Mouse (Mus musculus) retina, postnatal 7 days (tissue): ENCODE data around the gene Olfr323.

Experiments used
- DNase-seq: peaks from one replicate; pipeline ENCODE4 v3.0.0-alpha.2; 2012; ENCODE audit warnings: low read depth, low spot score

Gene Olfr323

GRCm38 (mm10) chr11:58630401-58630800, at the start of gene Olfr323:
Gene Olfr323 (minus strand): TSS chr11:58630501.
- DNase-seq = no peak

- DNase-seq = no peak
Observed at GRCm38 (mm10) chr11:58671825-58672224, 41.5 kb upstream of the Olfr323 start.

DNA sequence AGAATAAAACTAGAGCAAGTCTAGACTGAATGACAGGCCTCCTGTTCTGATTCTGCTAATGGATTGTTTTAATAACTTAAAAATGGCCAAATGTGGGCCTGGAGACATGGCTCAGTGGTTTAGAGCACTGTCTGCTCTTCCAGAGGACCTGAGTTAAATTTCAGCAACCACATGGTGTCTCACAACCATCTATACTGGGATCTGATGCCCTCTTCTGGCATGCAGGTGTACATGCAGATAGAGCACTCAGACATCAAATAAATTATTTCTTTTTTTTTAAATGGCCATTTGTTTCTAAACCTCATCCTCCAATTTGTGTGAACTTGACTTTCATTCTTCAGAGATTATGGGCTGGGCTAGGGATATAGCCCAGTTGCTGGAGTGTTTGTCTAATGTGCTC, 39.0 kb upstream of the Olfr323 start:
- no peak for DNase-seq

- no peak for DNase-seq
Observed at GRCm38 (mm10) chr11:58658596-58658995, 28.3 kb upstream of the Olfr323 start, which contains the start of gene Olfr322. Gene Olfr322 (plus strand): TSS chr11:58658782.

GRCm38 (mm10) chr11:58655151-58655550, 24.9 kb upstream of the Olfr323 start:
- no peak for DNase-seq

DNA sequence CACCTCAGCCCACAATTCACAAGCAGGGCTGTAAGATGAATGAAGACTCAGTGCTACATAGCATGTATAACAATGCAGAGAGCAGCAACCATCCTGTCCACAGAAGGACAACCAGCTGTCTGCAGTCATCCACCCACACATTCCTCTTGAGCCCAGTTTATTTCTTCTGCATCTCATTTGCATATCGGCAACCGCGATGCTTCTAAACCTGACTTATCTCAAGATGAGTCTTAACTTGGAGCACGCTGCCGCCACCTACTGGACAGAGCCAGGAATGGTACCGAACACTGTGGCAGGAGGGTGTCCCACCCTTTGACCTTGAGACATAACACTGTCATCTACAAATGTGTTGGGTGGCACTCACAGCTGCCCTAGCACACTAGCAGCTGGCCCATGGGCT, 13.0 kb upstream of the Olfr323 start:
- DNase-seq = no peak

DNA sequence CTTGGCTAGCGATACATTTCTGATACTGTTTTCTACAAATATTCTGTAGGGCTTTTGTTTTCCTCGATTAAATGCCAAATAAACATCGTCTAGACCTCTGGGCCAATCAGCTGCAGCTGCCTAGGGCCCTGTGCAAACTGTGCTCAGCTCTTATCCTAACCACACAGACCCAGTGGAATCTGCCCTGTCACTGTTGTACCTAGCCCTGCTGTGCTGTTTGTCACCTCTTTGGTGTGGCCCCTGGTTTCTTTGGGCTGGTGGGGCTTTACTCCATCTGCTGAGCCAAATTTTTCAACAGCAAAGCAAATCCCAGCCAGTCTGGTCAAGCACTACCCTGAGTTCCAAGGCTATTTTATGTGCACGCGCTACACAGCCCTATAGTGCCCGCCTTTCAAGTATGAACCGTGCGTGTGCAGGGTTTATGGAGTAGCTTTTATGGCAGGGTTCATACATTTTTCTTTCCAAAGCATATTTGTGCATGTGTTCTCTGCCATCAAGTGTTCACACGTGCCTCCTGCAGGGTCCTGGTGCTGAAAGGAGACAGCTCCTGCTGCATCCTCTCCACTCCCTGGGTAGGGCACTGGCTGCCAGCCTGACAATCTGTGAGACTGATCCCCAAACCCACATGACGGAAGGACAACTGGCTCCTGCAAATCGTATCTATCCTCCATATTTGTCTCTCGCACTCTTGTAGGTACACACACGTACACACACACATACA, 11.5 kb upstream of the Olfr323 start:
- no peak for DNase-seq

- no peak for DNase-seq
Observed at GRCm38 (mm10) chr11:58641057-58641456, 10.8 kb upstream of the Olfr323 start.

- no peak for DNase-seq
Observed at GRCm38 (mm10) chr11:58640272-58640867, 10.1 kb upstream of the Olfr323 start, which contains the start of gene Trim58. Gene Trim58 (plus strand): TSS chr11:58640465.

GRCm38 (mm10) chr11:58638176-58638701, 7.9 kb upstream of the Olfr323 start:
- DNase-seq = no peak

GRCm38 (mm10) chr11:58636376-58636977, 6.2 kb upstream of the Olfr323 start:
- DNase-seq = peak; percentile 28

GRCm38 (mm10) chr11:58634878-58635277, 4.6 kb upstream of the Olfr323 start:
- no peak for DNase-seq

DNA sequence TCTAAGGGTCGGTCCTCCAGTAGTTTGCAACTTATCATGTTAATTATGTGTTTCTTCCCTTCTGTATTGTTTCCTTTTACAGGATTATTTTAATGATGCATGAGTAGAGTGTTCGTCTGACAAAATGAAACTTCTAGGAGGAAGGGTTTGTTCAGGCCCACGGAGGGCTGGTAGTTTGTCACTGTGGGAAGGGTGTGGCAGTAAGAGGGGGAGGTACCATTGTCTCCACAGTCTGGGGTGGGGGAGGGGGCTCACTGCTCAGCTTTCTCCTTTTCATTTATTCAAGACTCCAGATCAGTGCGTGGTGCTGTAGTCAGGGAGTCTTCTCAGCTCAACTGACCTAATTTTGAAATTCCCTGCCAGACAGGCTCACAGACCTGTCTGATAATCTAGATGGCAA, 4.2 kb downstream of the Olfr323 start:
- DNase-seq = no peak

GRCm38 (mm10) chr11:58618793-58619192, 11.5 kb downstream of the Olfr323 start:
- DNase-seq = no peak

GRCm38 (mm10) chr11:58618369-58618768, 11.9 kb downstream of the Olfr323 start:
- no peak for DNase-seq

GRCm38 (mm10) chr11:58615975-58616374, 14.3 kb downstream of the Olfr323 start, which contains the start of gene 2210407C18Rik:
Gene 2210407C18Rik (minus strand): TSS chr11:58616075.
- DNase-seq = no peak

- DNase-seq = no peak
Observed at GRCm38 (mm10) chr11:58614526-58614925, 15.8 kb downstream of the Olfr323 start.

GRCm38 (mm10) chr11:58613359-58613758, 16.9 kb downstream of the Olfr323 start:
- no peak for DNase-seq

DNA sequence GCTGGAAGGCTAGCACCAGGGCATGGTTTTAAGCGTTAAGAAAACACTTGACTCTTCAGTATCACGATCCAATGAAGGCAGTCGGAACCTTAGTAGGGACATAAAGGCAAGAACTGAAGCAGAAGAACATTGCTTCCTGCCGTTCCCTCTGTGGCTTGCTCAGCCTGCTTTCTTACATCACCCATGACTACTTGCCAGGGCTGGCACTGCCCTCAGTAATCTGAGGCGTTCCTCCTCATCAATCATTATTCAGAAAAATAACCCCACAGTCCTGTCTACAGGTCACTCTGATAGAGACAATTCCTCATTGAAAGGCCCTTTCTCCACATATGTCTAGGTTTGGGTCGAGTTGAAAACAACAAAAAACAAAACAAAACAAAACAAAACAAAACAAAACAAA, 23.3 kb downstream of the Olfr323 start:
- no peak for DNase-seq

DNA sequence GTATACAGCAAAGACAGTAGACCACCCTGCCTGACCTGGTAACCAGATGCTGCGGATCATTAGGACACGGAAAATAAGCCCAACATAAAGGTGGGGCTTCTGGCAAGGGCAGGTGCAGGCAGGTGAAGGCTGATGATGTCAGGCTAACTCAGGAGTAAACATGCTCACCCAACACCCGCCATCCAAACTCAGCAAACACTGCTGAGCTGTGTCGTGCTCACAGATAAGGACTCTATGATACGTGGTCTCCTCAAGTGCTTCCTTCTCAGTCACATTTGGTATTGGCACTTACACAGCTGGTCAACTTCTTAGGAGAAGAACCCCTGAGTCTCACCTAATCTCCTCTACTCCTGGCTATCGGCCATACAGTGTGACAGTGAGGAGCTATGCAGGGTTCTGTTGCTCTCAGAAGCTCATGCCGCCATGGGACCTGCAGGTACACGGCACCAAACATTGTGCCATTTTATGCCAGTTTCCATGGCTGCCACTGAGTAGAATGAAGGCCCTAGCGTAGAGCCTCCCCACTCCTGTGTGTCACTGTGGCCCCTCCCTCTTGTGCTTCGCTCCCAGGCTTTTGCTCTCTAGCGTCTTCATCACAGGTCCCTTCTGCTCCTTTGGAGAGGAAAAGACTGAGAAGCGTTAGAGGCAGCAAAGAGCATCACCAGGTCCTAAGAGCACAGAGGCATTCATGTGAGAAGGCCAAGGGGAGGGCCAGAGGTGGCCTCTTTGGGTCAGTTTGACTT, 24.0 kb downstream of the Olfr323 start:
- DNase-seq = no peak

DNA sequence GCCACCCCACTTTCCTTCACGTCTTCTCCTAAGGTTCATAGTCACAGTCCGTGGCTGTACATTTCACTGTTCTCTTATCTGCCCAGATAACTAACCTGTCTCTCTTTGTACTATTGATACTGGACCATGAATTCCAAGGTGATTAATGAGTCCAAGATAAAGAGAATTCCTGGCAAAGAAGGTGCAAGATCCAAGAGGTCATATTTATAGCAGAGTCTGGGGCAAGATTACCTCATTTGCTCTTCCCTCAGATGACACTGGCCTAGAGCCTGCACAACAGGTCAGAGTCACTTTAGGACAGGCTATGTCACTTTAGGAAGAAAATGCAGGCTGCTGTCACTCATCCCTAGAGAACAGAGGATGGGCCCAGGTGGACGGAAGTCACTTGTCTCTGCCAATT, 25.1 kb downstream of the Olfr323 start:
- no peak for DNase-seq

GRCm38 (mm10) chr11:58604688-58605087, 25.6 kb downstream of the Olfr323 start:
- no peak for DNase-seq
